Mouse (Mus musculus) olfactory bulb, adult 2 months (tissue): Measurements from ENCODE around the gene Prss57.

ENCODE experiments used
- CTCF ChIP-seq: fragments of 200-500 bp; IDR thresholded peaks from 2 replicates; pipeline ENCODE4 v1.5.1; 2012; ENCODE audit warnings: low read depth, mild to moderate bottlenecking, low read length, moderate library complexity; ENCODE audit not compliant: insufficient read depth
- POLR2A ChIP-seq: fragments of 200-500 bp; IDR thresholded peaks from 2 replicates; pipeline ENCODE4 v1.6.1; 2012; ENCODE audit warnings: mild to moderate bottlenecking, low read depth, low read length, moderate library complexity; ENCODE audit not compliant: insufficient read depth

- TF ChIP-seq POLR2A (no peak), CTCF (no peak)
Measured at GRCm38 (mm10) chr10:79801837-79802236, 11.1 kb upstream of the Prss57 start.
